Comparison of ENCODE assay signal across 10 mouse cellular contexts in the genomic region with DNA sequence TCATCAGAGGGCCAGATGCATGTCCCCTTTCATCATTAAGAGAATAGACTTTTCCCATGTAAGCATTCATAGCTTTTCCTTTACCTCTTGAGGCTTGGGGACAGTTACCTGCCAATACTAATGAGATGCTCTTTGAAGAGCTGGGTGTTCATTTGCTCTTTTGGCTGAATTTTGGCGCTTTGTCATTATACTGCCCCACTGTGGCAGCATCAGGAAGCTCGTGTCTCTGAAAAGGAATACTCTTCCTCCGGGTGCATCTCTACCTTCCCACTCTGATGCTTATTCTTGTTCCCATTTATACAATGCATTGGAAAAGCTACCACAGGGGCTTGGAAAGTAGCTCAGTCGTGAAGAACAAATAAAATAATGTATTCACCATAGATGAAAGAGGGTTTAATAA. TPM values are rescaled to one million over a fixed set of nuclear protein-coding genes. Genes with fewer than 3 reads are reported as not detected.
DNase-seq lines count a peak whose midpoint lies in the region; ATAC-seq and TF ChIP-seq lines count a peak whose summit lies in the region.
"Had no signal": no experiment of that assay in that cellular context is flagged by ENCODE, and none has a peak within 500 bp of the region (broad histone marks: within the 10 kb centered on the region; RNA-seq: fewer than 3 reads in every experiment).

No protein-coding gene starts in this region.

- H3K9ac ChIP-seq in heart, embryonic 11.5 days (ENCODE audit: low read depth, low read length): no peak overlapping the region
- H3K9ac ChIP-seq: hindbrain, embryonic 15.5 days; neural tube, embryonic 13.5 days had no signal

- no peak overlapping the region for H3K27ac ChIP-seq in heart, embryonic 11.5 days (ENCODE audit: low read depth, low read length)
- H3K27ac ChIP-seq in spleen, adult 2 months (ENCODE audit: insufficient read depth, low read length): no peak overlapping the region
- H3K27ac ChIP-seq: hindbrain, embryonic 15.5 days; neural tube, embryonic 13.5 days had no signal

- H3K36me3 ChIP-seq in heart, embryonic 11.5 days (ENCODE audit: control insufficient read depth, insufficient read depth, low read length): no peaks in the 10 kb centered on the region
- H3K36me3 ChIP-seq in spleen, adult 2 months (ENCODE audit: control insufficient read depth, insufficient read depth, low read length): no peaks in the 10 kb centered on the region
- H3K36me3 ChIP-seq: hindbrain, embryonic 15.5 days; neural tube, embryonic 13.5 days had no signal

- DNase-seq in heart, adult 11 months: peak; percentile 12
- DNase-seq in spleen, adult 2 months (ENCODE audit: low read depth in 1 of 2, low spot score in 2 of 2): no peak
- DNase-seq in spleen, postnatal 4 days (ENCODE audit: low spot score in 2 of 2): no peak
- peak; percentile 33 for DNase-seq in cerebellum, adult 8-10 months
- DNase-seq in kidney, adult 8-10 months: peak; percentile 23 to 61
- DNase-seq in lung, postnatal 25 days (ENCODE audit: low spot score): peak; percentile 31
- no peak for DNase-seq in MN1 (ENCODE audit: low spot score)

- H3K4me3 ChIP-seq in heart, embryonic 11.5 days (ENCODE audit: low read depth, low read length): no peak overlapping the region
- H3K4me3 ChIP-seq in spleen, adult 2 months (ENCODE audit: extremely low read depth, insufficient read depth, insufficient read length): no peak overlapping the region
- H3K4me3 ChIP-seq: hindbrain, embryonic 15.5 days; neural tube, embryonic 13.5 days had no signal

- no peak for TF ChIP-seq POLR2A in spleen, adult 2 months (IDR thresholded peaks at IDR 0.05; ENCODE audit: low read depth, low read length)

- no peak for ATAC-seq in heart, embryonic 11.5 days (replicated peaks; ENCODE audit: insufficient number of reproducible peaks, low FRiP score, low TSS enrichment)

- 12% methylated on average over 4 of the region's 4 CpGs for WGBS in heart, embryonic 11.5 days (ENCODE audit: insufficient replicate concordance)
- 12% methylated on average over 4 of the region's 4 CpGs for WGBS in spleen, adult 2 months

- H3K4me2 ChIP-seq in heart, embryonic 11.5 days: no peak overlapping the region
- H3K4me2 ChIP-seq: hindbrain, embryonic 15.5 days; neural tube, embryonic 13.5 days had no signal

- H3K27me3 ChIP-seq in heart, embryonic 11.5 days (ENCODE audit: control insufficient read depth, insufficient read depth, low read length): no peaks in the 10 kb centered on the region
- H3K27me3 ChIP-seq in spleen, adult 2 months (ENCODE audit: control insufficient read depth, insufficient read depth, low read length): no peaks in the 10 kb centered on the region
- H3K27me3 ChIP-seq: hindbrain, embryonic 15.5 days; neural tube, embryonic 13.5 days had no signal

- H3K4me1 ChIP-seq in heart, embryonic 11.5 days (ENCODE audit: control insufficient read depth, insufficient read depth, low read length): no peaks in the 10 kb centered on the region
- H3K4me1 ChIP-seq in spleen, adult 2 months (ENCODE audit: control insufficient read depth, insufficient read depth, insufficient read length): no peaks in the 10 kb centered on the region
- H3K4me1 ChIP-seq: hindbrain, embryonic 15.5 days; neural tube, embryonic 13.5 days had no signal

- no peaks in the 10 kb centered on the region for H3K9me3 ChIP-seq in heart, embryonic 11.5 days (replicated peaks; ENCODE audit: control insufficient read depth, low read length)
- H3K9me3 ChIP-seq: hindbrain, embryonic 15.5 days; neural tube, embryonic 13.5 days had no signal

- peak; percentile 17; the same call in 1 of the 2 replicates for TF ChIP-seq CTCF in spleen, adult 2 months (IDR thresholded peaks at IDR 0.05; ENCODE audit: extremely low read depth, insufficient read depth, insufficient read length, insufficient replicate concordance)

RNA-seq across cellular contexts. Expression of a gene that starts 30.3 kb away (rescaled TPM):
- polyA plus RNA-seq in heart, embryonic 11.5 days (2014; fragmentation: Nextera tagmentation; extraction: Ambion mirVana): 4.5 and 5.1 TPM in 2 replicates
- polyA plus RNA-seq in spleen, adult 2 months (2012; rRNA removed): 0.52 and 1.1 TPM in 2 replicates
- polyA plus RNA-seq: neural tube, embryonic 13.5 days had no signal

RNA-seq across cellular contexts. Expression of a gene that starts 30.3 kb away (rescaled TPM):
- polyA plus RNA-seq in heart, embryonic 11.5 days (2014; fragmentation: Nextera tagmentation; extraction: Ambion mirVana): 0.93 and 1.2 TPM in 2 replicates
- 0.08 and 0.11 TPM in 2 replicates for polyA plus RNA-seq in spleen, adult 2 months (2012; rRNA removed)

RNA-seq across cellular contexts. Expression of a gene that starts 53.3 kb away (rescaled TPM):
- polyA plus RNA-seq in heart, embryonic 11.5 days (2014; fragmentation: Nextera tagmentation; extraction: Ambion mirVana): 13.8 and 14.6 TPM in 2 replicates
- polyA plus RNA-seq in spleen, adult 2 months (2012; rRNA removed): 5.6 and 9.1 TPM in 2 replicates

Comparison
In these comparisons a context has a peak if more than half of its experiments do, and no peak if none do; other contexts are left out.
1. DNase-seq: peak in heart, adult 11 months (single experiment), cerebellum, adult 8-10 months (single experiment), kidney, adult 8-10 months (2 of 2) and lung, postnatal 25 days (single experiment); none in spleen, adult 2 months (0 of 2), spleen, postnatal 4 days (0 of 2) and MN1 (single experiment).